Mouse (Mus musculus) heart, adult 2 months (tissue): ENCODE measurements at regions not wholly inside any gene's neighbourhood (a gene's known extent, or its start where the extent isn't known, plus 50 kb on each side); places are given as distances from the start of the nearest gene placed in this dataset.

Experiments used
- DNase-seq, 2 experiments: peaks; one replicate each; pipeline ENCODE4 v3.0.0; 2021
- H3K27ac ChIP-seq: fragments of 200-600 bp; 2 replicates; pipeline ENCODE4 v1.8.1; 2022
- H3K27me3 ChIP-seq: fragments of 200-500 bp; 2 replicates; pipeline ENCODE4 v1.6.1; 2012; ENCODE audit warnings: mild to moderate bottlenecking, low read length, inconsistent platforms, mixed read lengths; ENCODE audit not compliant: control insufficient read depth, insufficient read depth
- H3K36me3 ChIP-seq: fragments of 200-500 bp; 2 replicates; pipeline ENCODE4 v1.6.1; 2012; ENCODE audit warnings: low read length, inconsistent platforms; ENCODE audit not compliant: control insufficient read depth, insufficient read depth
- H3K4me1 ChIP-seq: fragments of 200-500 bp; 2 replicates; pipeline ENCODE4 v1.6.1; 2011; ENCODE audit warnings: low read length; ENCODE audit not compliant: control insufficient read depth, insufficient read depth
- H3K4me3 ChIP-seq: fragments of 200-600 bp; 2 replicates; pipeline ENCODE4 v1.8.1; 2022
- H3K79me2 ChIP-seq: fragments of 200-500 bp; replicated peaks from 2 replicates; pipeline ENCODE4 v1.6.1; 2012; ENCODE audit warnings: mild to moderate bottlenecking, inconsistent platforms, low read length, moderate library complexity, mixed read lengths; ENCODE audit not compliant: control insufficient read depth, insufficient read depth
- H3K9ac ChIP-seq: fragments of 200-500 bp; 2 replicates; pipeline ENCODE4 v1.6.1; 2012; ENCODE audit warnings: low read depth, mild to moderate bottlenecking, control low read depth, inconsistent platforms, low read length, mixed read lengths
- CTCF ChIP-seq: fragments of 200-600 bp; IDR thresholded peaks from 2 replicates; pipeline ENCODE4 v1.8.1; 2022; ENCODE audit warnings: antibody characterized with exemption, mild to moderate bottlenecking, moderate library complexity
- EP300 ChIP-seq: fragments of 200-500 bp; IDR thresholded peaks from 2 replicates; pipeline ENCODE4 v1.6.1; 2011; ENCODE audit warnings: low read depth, low read length, control low read depth; ENCODE audit not compliant: insufficient read depth
- POLR2A ChIP-seq: fragments of 200-500 bp; IDR thresholded peaks from 2 replicates; pipeline ENCODE4 v1.6.1; 2011; ENCODE audit warnings: mild to moderate bottlenecking, low read depth, low read length, control low read depth; ENCODE audit not compliant: insufficient read depth
- WGBS: fragments of 180-500 bp; shearing (Covaris S2); methylation state at CpG from one replicate; pipeline ENCODE4 v1.1.7; 2018; 5-methylcytosine and 5-hydroxymethylcytosine counted together
- intact Hi-C: fragments of 180-260 bp; cut with DNase I; formaldehyde crosslinking; loops from one replicate; pipeline ENCODE4 v1.15.1; 2025

- H3K27ac ChIP-seq: no peak overlapping the region
- DNase-seq: no peak
- WGBS: 62% methylated on average over 7 of the region's 7 CpGs
- intact Hi-C loops: no loop called here
- no peak overlapping the region for H3K9ac ChIP-seq
- H3K27me3 ChIP-seq: no peaks in the 10 kb centered on the region
- no peaks in the 10 kb centered on the region for H3K79me2 ChIP-seq
- H3K4me1 ChIP-seq: no peaks in the 10 kb centered on the region
- TF ChIP-seq POLR2A (no peak), EP300 (no peak), CTCF (no peak)
- H3K4me3 ChIP-seq: no peak overlapping the region
- H3K36me3 ChIP-seq: no peaks in the 10 kb centered on the region
Measured at GRCm38 (mm10) chr16:39159725-39160124, 267.3 kb downstream of the Igsf11 start.

GRCm38 (mm10) chr16:39162684-39163083 lies 270.2 kb downstream of the Igsf11 start:
- H3K9ac ChIP-seq: no peak overlapping the region
- no peaks in the 10 kb centered on the region for H3K4me1 ChIP-seq
- DNase-seq: no peak
- H3K27me3 ChIP-seq: no peaks in the 10 kb centered on the region
- H3K27ac ChIP-seq: no peak overlapping the region
- WGBS: 18% methylated on average over 1 of the region's 1 CpGs
- no peak overlapping the region for H3K4me3 ChIP-seq
- no peaks in the 10 kb centered on the region for H3K79me2 ChIP-seq
- no peaks in the 10 kb centered on the region for H3K36me3 ChIP-seq
- intact Hi-C loops: no loop called here
- 0 out of 2 replicates have a peak, but pooled peaks have one; percentile 2 for TF ChIP-seq CTCF
- TF ChIP-seq EP300: no peak
- TF ChIP-seq POLR2A: no peak

GRCm38 (mm10) chr16:39191861-39192260 lies 299.4 kb downstream of the Igsf11 start:
- H3K27ac ChIP-seq: no peak overlapping the region
- no peaks in the 10 kb centered on the region for H3K4me1 ChIP-seq
- TF ChIP-seq POLR2A (no peak), CTCF (no peak), EP300 (no peak)

GRCm38 (mm10) chr16:39195431-39195830 lies 303.0 kb downstream of the Igsf11 start:
- WGBS: 89% methylated on average over 1 of the region's 1 CpGs
- no peak for TF ChIP-seq POLR2A
- TF ChIP-seq EP300: no peak
- TF ChIP-seq CTCF: no peak
- no peak overlapping the region for H3K27ac ChIP-seq

More at GRCm38 (mm10) chr16:39191861-39192260, 299.4 kb downstream of the Igsf11 start:
- Histone ChIP-seq H3K4me3 (no peak overlapping the region), H3K27me3 (no peaks in the 10 kb centered on the region), H3K9ac (no peak overlapping the region), H3K79me2 (no peaks in the 10 kb centered on the region), H3K36me3 (no peaks in the 10 kb centered on the region)
- DNase-seq: no peak
- intact Hi-C loops: no loop called here
- WGBS: 79% methylated on average over 4 of the region's 4 CpGs

GRCm38 (mm10) chr16:39196896-39197295 lies 304.4 kb downstream of the Igsf11 start:
- TF ChIP-seq CTCF (no peak), EP300 (no peak), POLR2A (no peak)
- 26% methylated on average over 2 of the region's 2 CpGs for WGBS
- intact Hi-C loops: no loop called here
- Histone ChIP-seq H3K4me3 (no peak overlapping the region), H3K79me2 (no peaks in the 10 kb centered on the region), H3K36me3 (no peaks in the 10 kb centered on the region), H3K27ac (no peak overlapping the region), H3K4me1 (no peaks in the 10 kb centered on the region), H3K27me3 (no peaks in the 10 kb centered on the region), H3K9ac (no peak overlapping the region)
- DNase-seq: peak in 1 of 2 experiments; percentile 2

More at GRCm38 (mm10) chr16:39195431-39195830, 303.0 kb downstream of the Igsf11 start:
- Histone ChIP-seq H3K79me2 (no peaks in the 10 kb centered on the region), H3K36me3 (no peaks in the 10 kb centered on the region), H3K4me3 (no peak overlapping the region), H3K4me1 (no peaks in the 10 kb centered on the region), H3K9ac (no peak overlapping the region), H3K27me3 (no peaks in the 10 kb centered on the region)
- DNase-seq: no peak
- intact Hi-C loops: no loop called here

GRCm38 (mm10) chr16:39223551-39223950 lies 331.1 kb downstream of the Igsf11 start:
- H3K9ac ChIP-seq: no peak overlapping the region
- TF ChIP-seq CTCF (no peak), EP300 (no peak), POLR2A (no peak)
- no peaks in the 10 kb centered on the region for H3K79me2 ChIP-seq
- no peaks in the 10 kb centered on the region for H3K27me3 ChIP-seq
- no peak overlapping the region for H3K27ac ChIP-seq
- H3K4me1 ChIP-seq: no peaks in the 10 kb centered on the region
- H3K4me3 ChIP-seq: no peak overlapping the region
- intact Hi-C loops: no loop called here
- WGBS: 64% methylated on average over 8 of the region's 8 CpGs
- H3K36me3 ChIP-seq: no peaks in the 10 kb centered on the region
- no peak for DNase-seq
